Mouse (Mus musculus) B cell, adult 2 months (primary cell): ENCODE measurements around the gene Parp3.
A peak's percentile ranks its signal among the peaks of the same experiment; 100 is the strongest.

Experiments used
- DNase-seq, 2 experiments: peaks; one replicate each; pipeline ENCODE4 v3.0.0; 2022

The Parp3 gene

GRCm38 (mm10) chr9:106474456-106474855 lies 2.3 kb downstream of the Parp3 start:
- peak; percentile 75 to 79 for DNase-seq

DNA sequence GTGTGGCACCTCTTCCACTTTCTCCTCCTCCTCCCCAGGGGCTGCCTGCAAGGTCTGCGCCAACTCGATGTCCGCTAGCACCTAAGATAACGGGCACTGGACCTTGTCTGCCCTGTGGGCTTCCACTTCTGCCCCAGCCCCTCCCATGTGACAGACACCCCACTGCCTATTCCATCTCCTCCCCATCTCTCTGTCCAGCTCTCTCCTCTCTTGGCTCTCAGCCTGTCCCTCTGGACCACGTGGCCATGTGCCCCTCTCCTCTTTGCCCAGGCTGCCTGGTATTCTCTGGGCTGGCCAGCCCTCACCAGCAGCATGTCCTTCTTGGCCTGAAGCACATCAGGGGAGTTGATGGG lies 3.0 kb downstream of the Parp3 start:
- DNase-seq = no peak

DNA sequence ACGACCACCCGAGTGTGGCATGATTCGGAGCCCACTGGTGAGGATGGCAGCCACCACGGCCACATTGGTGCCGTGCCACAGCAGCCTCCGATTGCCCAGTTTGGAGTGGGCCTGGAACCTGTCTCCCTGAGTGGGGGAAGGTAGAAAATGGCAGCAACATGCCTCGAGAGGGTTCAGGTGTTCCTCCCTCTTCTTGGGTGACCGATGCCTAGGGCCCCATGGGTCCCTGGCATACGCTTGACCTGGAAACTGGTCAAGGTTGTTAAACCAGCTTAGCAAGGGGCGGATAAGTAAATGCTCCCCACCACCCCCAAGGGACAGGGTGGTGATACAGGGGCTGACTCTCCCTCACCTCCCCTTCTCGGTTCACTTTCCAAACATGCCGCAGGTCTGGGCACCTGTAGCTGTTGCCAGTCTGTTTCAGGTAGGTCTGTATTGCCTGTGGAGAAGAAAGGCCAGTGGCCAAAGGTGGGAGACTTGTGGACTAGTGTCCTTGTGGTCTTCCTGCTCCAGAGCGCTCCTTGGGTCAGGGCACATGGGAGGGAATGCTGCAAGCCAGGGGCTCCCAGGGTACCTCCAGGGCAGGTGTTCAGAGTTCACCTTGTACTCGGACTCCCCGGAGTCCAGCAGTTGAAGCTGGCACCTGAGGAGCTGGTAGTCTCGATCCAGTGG lies 3.5 kb downstream of the Parp3 start:
- no peak for DNase-seq

- DNase-seq = no peak
Observed at GRCm38 (mm10) chr9:106472321-106472720, 4.4 kb downstream of the Parp3 start.

DNA sequence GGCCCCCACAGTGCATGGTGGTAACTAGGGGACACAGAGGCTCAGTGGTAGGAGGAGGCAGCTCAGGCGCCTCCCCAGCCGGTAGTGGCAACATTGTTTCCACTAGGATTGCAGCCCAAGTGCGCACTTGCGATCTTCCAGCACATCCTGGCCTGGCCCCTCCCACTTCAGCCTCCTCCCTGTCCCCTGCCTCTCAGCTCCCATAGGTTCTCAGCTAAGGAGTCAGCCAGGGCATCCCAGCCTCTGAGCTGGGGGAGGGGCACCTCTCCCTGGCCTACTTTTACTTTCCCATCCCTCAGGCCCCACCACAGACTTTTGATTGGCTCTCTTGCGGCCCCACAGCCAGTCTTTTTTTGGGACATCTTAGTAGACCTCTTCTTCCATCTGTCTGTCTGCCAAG lies 4.9 kb downstream of the Parp3 start:
- no peak for DNase-seq

DNA sequence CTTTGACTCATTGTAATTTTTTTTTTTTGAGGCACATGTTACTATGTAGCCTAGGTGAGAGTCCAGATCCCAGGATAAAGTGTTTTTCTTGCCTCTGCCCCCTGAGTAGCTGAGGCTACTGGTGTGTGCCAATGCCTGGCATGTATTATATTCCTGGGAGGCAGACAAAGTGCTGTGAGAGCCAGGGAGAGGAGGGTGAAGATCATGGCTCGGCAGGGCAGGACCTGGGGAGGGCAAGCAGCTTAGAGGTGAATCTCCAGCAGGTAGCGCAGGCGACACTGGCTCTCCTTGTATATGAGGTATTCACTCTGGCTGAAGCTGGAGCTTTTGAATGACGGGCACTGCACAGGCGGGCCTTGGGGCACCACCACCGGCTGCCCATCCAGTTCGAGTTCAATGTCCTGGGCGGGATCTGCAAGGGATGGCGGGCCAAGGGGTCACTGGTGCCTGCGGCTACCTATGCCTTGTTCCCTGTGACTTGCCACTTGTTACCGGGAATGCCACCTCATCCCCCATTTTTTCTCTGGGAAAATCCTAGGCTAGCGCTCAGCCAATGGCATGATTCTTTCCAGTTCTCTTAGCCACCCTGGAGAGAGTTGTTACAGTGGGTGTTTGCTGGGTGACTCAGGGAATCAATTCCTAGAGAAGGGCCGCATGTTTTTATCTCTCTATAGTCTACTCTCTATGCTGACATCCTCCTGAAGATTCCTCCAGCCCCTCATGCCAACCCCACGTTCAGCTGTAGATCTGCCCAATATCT lies 5.6 kb downstream of the Parp3 start:
- DNase-seq = no peak

DNA sequence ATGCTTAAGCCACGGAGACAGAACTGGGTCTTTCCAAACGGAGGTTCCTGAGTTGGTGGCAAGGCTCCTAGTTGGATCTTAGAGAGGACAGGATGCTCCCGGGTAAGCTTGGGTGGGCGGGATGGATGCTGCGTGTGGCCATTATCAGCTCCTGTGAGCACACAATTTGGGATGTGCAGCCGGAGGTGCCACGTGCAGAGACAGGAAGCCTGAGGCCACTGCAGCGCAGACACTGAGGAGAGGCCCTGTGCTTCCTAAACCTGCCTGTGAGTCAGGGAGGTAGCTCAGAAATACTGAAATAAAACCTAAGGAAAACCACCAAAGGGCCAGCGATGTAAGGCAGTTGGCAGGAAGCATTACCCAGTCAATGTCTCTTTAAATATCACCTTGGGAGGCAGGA lies 7.0 kb downstream of the Parp3 start:
- DNase-seq = no peak

DNA sequence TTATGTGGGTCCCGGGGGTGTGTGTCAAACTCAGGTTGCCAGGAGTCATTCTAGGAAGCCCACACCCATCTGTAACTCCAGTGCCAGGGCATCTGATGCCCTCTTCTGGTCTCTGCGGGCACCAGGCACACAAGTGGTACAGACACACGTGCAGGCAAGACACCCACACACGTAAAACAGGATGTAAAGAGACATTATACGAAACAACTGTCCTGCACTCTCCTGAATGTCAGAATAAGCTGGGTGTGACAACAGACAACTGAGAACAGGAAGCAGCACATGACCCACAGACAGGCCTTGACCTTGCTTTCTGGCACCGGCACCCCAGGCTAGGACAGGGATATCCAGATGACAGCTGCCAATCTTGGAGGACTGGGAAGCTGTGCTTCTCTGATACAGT lies 7.4 kb downstream of the Parp3 start:
- no peak for DNase-seq

- DNase-seq = no peak
Observed at GRCm38 (mm10) chr9:106467746-106468145, 9.0 kb downstream of the Parp3 start.

GRCm38 (mm10) chr9:106466721-106467120 lies 10.0 kb downstream of the Parp3 start:
- no peak for DNase-seq

DNA sequence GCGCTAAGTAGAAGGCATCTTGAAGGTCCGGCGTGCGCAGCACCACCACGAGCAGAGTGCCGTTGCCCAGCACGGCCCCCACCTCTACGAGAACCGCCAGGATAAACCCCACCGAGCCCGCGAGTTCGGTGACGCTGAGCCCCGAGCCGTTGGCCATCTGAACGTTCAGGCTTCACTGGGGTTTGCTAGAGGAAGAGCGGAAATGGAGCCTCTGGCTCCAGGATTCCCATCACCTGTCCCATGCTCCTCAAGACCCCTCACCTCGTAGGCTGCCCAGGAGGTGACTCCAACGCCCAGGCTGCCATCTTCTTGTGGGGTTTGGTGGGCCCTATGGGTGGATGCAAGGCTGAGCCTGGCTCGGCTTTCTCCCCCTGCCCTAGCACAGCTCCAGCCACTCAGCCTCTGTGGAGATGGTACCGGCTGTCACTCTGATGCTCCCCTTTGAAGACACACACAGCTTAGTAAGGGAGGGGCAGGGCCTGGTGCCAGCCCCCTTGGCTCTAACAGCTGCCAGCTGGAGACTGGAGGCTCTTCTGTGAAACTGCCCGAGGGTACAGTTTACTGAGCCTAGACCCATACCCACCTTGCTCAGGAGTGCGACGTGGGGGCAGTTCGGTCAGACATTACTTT lies 11.1 kb downstream of the Parp3 start, which contains the start of gene Gpr62:
Gene Gpr62, minus strand, starts transcription at position 368 of the 630 bp plus-strand sequence.
- DNase-seq = no peak

GRCm38 (mm10) chr9:106464751-106465541 lies 11.8 kb downstream of the Parp3 start:
- peak; percentile 45 to 58 for DNase-seq

GRCm38 (mm10) chr9:106463122-106464063 lies 13.4 kb downstream of the Parp3 start:
- no peak for DNase-seq

- no peak for DNase-seq
Observed at GRCm38 (mm10) chr9:106462430-106462800, 14.3 kb downstream of the Parp3 start.

DNA sequence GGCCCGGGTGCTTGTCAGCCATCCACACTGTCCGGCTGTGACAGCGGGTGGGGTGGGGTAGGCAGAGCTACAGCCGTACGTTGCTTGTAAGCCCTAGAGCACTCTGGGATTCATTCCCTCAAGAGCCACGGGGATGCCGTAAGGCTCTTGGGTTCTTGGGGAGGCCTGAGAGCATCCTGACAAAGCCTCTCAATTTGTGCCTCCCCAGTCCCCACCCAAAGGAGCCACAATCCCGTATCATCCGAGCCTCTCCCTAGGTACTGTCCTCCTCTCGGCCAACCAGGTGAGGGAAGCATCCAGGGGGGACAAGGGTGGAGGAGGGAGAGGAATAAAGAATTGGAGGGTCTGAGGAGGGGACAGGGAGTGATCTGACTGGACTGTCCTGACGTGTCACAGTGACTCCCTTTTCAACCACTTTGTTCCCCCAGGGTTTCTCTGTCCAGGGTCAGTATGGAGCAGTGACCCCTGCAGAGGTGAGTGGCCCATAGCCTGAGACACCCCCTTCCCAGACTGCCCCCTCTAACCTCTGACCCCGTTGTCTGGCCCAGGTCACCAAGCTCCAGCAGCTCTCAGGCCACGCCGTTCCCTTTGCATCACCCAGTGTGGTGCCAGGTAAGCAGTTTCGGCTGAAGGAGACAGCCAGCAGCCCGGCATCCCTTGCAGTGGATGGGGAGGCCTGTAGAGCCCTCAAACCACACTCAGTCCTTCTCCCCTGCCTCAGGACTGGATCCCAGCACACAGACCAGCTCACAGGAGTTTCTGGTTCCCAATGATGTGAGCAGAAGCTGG lies 14.9 kb downstream of the Parp3 start:
- no peak for DNase-seq

DNA sequence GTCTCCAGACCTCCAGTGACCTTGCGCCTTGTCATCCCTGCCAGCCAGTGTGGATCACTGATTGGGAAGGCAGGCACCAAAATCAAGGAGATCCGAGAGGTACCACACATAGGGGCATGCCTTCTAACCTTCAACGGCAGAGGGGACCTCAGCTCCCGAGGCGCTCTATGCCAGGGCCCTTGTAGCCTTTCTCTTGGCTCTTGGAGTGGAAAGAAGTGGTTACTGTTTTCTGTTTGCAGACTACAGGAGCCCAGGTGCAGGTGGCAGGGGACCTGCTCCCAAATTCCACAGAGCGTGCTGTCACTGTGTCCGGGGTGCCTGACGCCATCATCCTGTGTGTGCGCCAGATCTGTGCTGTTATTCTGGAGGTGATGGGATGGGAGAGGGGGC lies 15.7 kb downstream of the Parp3 start:
- DNase-seq = no peak

DNA sequence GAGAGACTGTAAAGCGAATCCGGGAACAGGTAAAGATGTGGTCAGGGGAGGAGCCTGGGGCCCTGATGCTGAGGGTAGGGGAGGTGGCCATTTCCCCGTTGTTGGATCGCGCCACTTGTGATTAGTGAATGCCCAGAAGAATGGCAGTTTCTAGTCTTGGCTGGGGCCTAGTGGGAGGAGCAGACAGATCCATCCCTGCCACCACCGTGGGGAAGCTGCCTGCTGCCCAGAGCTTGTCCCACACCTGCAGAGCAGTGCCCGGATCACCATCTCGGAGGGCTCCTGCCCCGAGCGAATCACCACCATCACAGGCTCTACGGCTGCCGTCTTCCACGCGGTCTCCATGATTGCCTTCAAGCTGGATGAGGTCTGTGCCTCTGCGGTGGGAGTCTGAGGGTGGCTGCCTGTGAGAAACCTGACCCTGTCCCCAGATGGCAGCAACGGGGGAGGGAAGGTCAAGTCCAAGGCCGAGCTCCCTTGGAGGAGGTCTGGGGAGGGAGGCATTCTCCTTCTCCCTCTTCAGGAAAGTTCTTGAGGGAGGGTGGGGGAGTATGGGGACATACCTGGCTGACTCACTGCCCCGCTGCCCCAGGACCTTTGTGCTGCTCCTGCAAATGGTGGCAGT lies 16.2 kb downstream of the Parp3 start:
- DNase-seq = no peak

- no peak for DNase-seq
Observed at GRCm38 (mm10) chr9:106459946-106460345, 16.8 kb downstream of the Parp3 start.

DNA sequence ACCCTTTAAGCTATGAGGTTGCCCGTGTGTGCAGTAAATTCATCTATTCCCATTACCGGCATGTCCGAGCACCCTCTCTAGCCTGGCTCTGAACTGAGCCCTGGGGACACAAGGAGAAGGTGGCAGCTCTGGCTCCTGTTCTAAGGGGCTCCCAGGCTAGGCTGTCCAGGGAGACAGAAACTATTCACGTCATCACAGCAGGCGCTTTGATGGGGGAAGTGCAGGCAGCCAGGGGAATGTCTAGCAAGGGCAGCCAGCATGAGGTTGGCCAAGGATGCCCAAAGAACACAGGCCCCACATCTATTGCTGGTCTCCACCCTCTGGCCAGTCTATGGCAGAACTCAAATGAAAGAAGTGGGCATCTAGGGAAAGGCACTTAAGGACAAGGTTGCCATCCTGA lies 18.8 kb downstream of the Parp3 start:
- no peak for DNase-seq

DNA sequence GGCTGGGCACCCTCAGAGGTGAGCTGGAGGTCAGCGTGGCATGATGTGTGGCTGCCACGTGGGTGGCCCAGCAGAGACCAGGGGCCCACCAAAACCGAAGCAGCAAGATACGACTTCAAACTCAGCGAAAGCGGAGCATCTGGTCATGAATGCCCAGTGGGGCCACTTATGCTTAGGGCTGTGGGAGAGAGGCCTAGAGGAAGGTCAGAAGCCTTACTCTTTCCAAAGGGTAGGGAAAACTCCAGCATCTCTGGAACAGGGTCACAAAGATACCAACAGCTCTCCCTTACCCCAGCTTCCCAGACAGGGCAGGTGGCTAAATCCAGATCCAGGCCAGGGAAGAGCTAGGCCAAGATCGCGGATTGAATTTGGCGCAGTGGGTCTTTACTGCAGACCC lies 19.6 kb downstream of the Parp3 start:
- DNase-seq = no peak
